Mouse (Mus musculus): ENCODE measurements around the gene Eya2. TPM values are rescaled to one million over a fixed set of nuclear protein-coding genes. Genes with fewer than 3 reads are reported as not detected.

The Eya2 gene
- polyA plus RNA-seq, 1 experiment from 2014 or later: 0.16 TPM

DNA sequence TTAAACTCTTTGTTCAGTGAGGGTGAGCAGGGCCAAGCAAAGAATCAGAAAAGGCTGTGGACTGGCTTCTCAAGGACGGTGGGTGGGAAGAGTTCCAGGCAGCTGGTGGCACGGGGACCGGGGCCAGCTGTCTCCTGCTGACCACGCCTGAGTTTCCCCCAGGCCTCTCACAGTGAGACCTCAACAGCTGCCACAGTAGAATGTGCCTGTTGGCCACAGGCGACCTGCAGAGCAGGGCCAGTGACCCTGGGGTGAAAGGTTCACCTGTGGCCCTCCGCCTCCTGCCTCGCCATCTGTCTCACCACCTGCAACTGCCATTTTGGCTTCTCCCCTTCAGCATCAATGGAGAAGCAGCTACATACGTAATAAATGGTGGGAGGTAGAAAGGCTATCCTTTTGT lies 35.1 kb downstream of the Eya2 start:
- Histone ChIP-seq H3K4me1 (replicated peaks; ENCODE audit: control insufficient read depth, insufficient read depth, low read length) (no peaks in the 10 kb centered on the region), H3K27ac (ENCODE audit: low read depth, low read length) (no peak overlapping the region), H3K9ac (ENCODE audit: low read depth, low read length) (no peak overlapping the region), H3K4me2 (replicated peaks; ENCODE audit: low read depth) (no peak overlapping the region), H3K36me3 (ENCODE audit: control insufficient read depth, insufficient read depth) (no peaks in the 10 kb centered on the region), H3K4me3 (ENCODE audit: low read depth, low read length) (no peak overlapping the region), H3K27me3 (replicated peaks; ENCODE audit: control insufficient read depth, insufficient read depth, low read length) (no peaks in the 10 kb centered on the region), H3K9me3 (ENCODE audit: control insufficient read depth) (no peaks in the 10 kb centered on the region)
- WGBS: 50% methylated on average over 8 of the region's 8 CpGs
- TF ChIP-seq CTCF (IDR thresholded peaks at IDR 0.05; ENCODE audit: low read depth): no peak
- ATAC-seq: no peak

DNA sequence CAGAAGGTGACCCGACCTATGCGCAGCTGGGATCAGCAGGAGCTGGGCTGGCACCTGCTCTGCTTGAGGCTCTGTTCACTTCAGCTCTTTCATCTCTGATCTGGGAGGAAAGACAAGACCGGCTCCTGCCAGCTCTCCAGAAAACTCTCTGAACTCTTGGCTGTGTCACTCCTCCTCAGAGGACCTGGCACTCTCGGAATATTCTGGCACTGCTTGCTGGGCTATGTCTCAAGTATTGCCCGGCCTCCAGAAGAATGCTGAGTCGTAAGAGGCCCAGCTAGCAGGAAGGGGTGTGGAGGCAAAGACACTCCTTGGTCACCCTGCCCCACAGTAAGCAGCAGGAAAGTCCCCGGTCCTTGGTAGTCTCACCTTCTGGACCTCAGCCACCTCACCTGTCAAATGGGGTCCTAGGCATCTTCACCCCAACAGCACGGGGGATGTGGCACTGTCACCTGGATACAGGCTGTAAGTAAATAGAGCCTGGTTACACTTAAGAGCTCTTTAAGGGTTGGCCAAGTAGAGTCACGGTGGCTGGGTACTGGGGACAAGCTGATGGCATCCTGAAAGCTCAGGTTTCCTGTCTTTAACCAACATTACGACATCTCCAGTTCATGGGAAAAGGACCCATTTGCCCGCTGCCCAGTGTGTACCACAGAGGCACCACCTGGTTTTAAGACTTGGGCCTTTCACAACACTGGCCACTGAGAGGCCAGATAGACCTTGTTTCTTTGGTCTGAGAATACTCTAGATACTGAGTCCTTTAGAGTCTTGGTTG lies 38.4 kb downstream of the Eya2 start:
- ATAC-seq: no peak

DNA sequence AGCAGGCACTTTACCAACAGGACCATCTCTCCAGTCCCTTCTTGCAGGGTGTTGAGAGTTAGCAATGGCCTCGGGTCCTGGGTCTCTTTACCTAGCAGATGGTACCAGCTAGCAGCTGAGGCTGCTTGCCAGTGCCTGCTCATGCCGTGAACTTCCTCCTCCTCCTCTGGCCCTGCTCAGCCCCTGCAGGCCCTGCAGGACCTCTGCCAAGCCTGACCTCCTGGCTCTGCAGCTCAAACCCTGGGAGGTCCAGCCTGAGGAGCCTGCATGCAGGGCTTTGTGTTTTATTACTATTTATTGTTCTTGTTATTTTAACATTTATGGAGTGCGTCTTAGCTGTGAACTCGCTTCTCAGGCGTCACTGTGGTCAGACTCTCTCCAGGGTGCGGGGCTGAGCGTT lies 39.6 kb downstream of the Eya2 start:
- WGBS: 68% methylated on average over 7 of the region's 7 CpGs
- H3K4me3 ChIP-seq (ENCODE audit: low read depth, low read length): no peak overlapping the region
- no peaks in the 10 kb centered on the region for H3K36me3 ChIP-seq (ENCODE audit: control insufficient read depth, insufficient read depth)
- H3K27ac ChIP-seq (ENCODE audit: low read depth, low read length): no peak overlapping the region
- H3K27me3 ChIP-seq (replicated peaks; ENCODE audit: control insufficient read depth, insufficient read depth, low read length): no peaks in the 10 kb centered on the region
- H3K4me2 ChIP-seq (replicated peaks; ENCODE audit: low read depth): no peak overlapping the region
- H3K9me3 ChIP-seq (ENCODE audit: control insufficient read depth): no peaks in the 10 kb centered on the region
- H3K9ac ChIP-seq (ENCODE audit: low read depth, low read length): no peak overlapping the region
- no peak for TF ChIP-seq CTCF (IDR thresholded peaks at IDR 0.05; ENCODE audit: low read depth)
- no peaks in the 10 kb centered on the region for H3K4me1 ChIP-seq (replicated peaks; ENCODE audit: control insufficient read depth, insufficient read depth, low read length)
- ATAC-seq: no peak

More for the DNA sequence above, 38.4 kb downstream of the Eya2 start:
- Histone ChIP-seq H3K27me3 (replicated peaks; ENCODE audit: control insufficient read depth, insufficient read depth, low read length) (no peaks in the 10 kb centered on the region), H3K4me3 (ENCODE audit: low read depth, low read length) (no peak overlapping the region), H3K9ac (ENCODE audit: low read depth, low read length) (no peak overlapping the region), H3K9me3 (ENCODE audit: control insufficient read depth) (no peaks in the 10 kb centered on the region), H3K36me3 (ENCODE audit: control insufficient read depth, insufficient read depth) (no peaks in the 10 kb centered on the region), H3K27ac (ENCODE audit: low read depth, low read length) (no peak overlapping the region), H3K4me2 (replicated peaks; ENCODE audit: low read depth) (no peak overlapping the region), H3K4me1 (replicated peaks; ENCODE audit: control insufficient read depth, insufficient read depth, low read length) (no peaks in the 10 kb centered on the region)
- TF ChIP-seq CTCF (IDR thresholded peaks at IDR 0.05; ENCODE audit: low read depth): no peak
- WGBS: 65% methylated on average over 11 of the region's 11 CpGs

DNA sequence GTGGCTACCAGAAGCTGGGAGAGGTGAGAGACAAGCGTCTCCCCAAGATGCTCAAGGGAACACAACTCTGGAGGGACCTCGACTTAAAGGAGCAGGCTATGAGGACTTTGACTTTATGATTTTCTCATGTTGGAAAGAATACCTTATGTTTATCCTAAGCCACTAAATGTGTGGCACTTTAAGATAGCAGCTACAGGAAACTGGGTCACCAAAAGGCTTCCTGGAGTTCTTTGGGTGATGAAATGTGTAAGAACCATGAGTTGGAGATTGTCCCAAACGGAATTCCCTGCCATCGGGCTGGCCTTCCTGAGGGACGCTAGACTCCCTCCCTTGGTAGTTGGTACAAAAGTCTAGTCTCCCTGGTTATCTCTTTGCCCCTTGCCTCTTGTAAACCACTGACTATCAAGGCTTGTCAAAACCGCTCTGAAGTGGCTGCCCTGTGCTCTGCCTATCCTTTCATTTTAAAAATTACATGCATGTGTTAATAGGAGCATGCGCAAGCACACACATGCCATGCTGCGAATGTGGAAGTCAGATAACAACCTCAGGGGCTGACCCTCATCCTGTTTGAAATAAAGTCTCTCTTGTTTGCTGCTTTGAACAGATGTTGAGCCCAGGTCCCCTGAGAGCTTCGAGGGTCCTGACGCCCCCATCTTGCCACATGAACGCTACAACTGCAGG lies 44.4 kb downstream of the Eya2 start:
- Histone ChIP-seq H3K27ac (ENCODE audit: low read depth, low read length) (no peak overlapping the region), H3K4me3 (ENCODE audit: low read depth, low read length) (no peak overlapping the region), H3K4me1 (replicated peaks; ENCODE audit: control insufficient read depth, insufficient read depth, low read length) (no peaks in the 10 kb centered on the region), H3K36me3 (ENCODE audit: control insufficient read depth, insufficient read depth) (no peaks in the 10 kb centered on the region), H3K9me3 (ENCODE audit: control insufficient read depth) (no peaks in the 10 kb centered on the region), H3K9ac (ENCODE audit: low read depth, low read length) (no peak overlapping the region), H3K4me2 (replicated peaks; ENCODE audit: low read depth) (no peak overlapping the region), H3K27me3 (replicated peaks; ENCODE audit: control insufficient read depth, insufficient read depth, low read length) (no peaks in the 10 kb centered on the region)
- no peak for ATAC-seq
- no peak for TF ChIP-seq CTCF (IDR thresholded peaks at IDR 0.05; ENCODE audit: low read depth)
- 74% methylated on average over 11 of the region's 11 CpGs for WGBS

- no peaks in the 10 kb centered on the region for H3K27me3 ChIP-seq (replicated peaks; ENCODE audit: control insufficient read depth, insufficient read depth, low read length)
- H3K4me1 ChIP-seq (replicated peaks; ENCODE audit: control insufficient read depth, insufficient read depth, low read length): no peaks in the 10 kb centered on the region
- ATAC-seq: no peak
- no peak overlapping the region for H3K27ac ChIP-seq (ENCODE audit: low read depth, low read length)
- WGBS: 58% methylated on average over 14 of the region's 14 CpGs
- no peak overlapping the region for H3K4me3 ChIP-seq (ENCODE audit: low read depth, low read length)
- no peaks in the 10 kb centered on the region for H3K36me3 ChIP-seq (ENCODE audit: control insufficient read depth, insufficient read depth)
- H3K9ac ChIP-seq (ENCODE audit: low read depth, low read length): no peak overlapping the region
- H3K4me2 ChIP-seq (replicated peaks; ENCODE audit: low read depth): no peak overlapping the region
- TF ChIP-seq CTCF (IDR thresholded peaks at IDR 0.05; ENCODE audit: low read depth): no peak
- H3K9me3 ChIP-seq (ENCODE audit: control insufficient read depth): no peaks in the 10 kb centered on the region
Observed at GRCm38 (mm10) chr2:165641909-165642505, 47.2 kb downstream of the Eya2 start.

- Histone ChIP-seq H3K27ac (ENCODE audit: low read depth, low read length) (no peak overlapping the region), H3K9ac (ENCODE audit: low read depth, low read length) (no peak overlapping the region), H3K27me3 (replicated peaks; ENCODE audit: control insufficient read depth, insufficient read depth, low read length) (no peaks in the 10 kb centered on the region), H3K4me3 (ENCODE audit: low read depth, low read length) (no peak overlapping the region), H3K4me2 (replicated peaks; ENCODE audit: low read depth) (no peak overlapping the region), H3K9me3 (ENCODE audit: control insufficient read depth) (no peaks in the 10 kb centered on the region), H3K36me3 (ENCODE audit: control insufficient read depth, insufficient read depth) (no peaks in the 10 kb centered on the region), H3K4me1 (replicated peaks; ENCODE audit: control insufficient read depth, insufficient read depth, low read length) (no peaks in the 10 kb centered on the region)
- ATAC-seq: no peak
- WGBS: 51% methylated on average over 3 of the region's 3 CpGs
- no peak for TF ChIP-seq CTCF (IDR thresholded peaks at IDR 0.05; ENCODE audit: low read depth)
Observed at GRCm38 (mm10) chr2:165643596-165643995, 48.8 kb downstream of the Eya2 start.
